30 mouse cellular contexts compared by ENCODE assay signal in genomic region chr1:60903126-60903525, GRCm38 (mm10). TPM values are rescaled to one million over a fixed set of nuclear protein-coding genes. Genes with fewer than 3 reads are reported as not detected.
DNase-seq lines count a peak whose midpoint lies in the region; ATAC-seq and TF ChIP-seq lines count a peak whose summit lies in the region.
"Had no signal": no experiment of that assay in that cellular context is flagged by ENCODE, and none has a peak within 500 bp of the region (broad histone marks: within the 10 kb centered on the region; RNA-seq: fewer than 3 reads in every experiment).

No protein-coding gene starts in this region.

- no peaks in the 10 kb centered on the region; the same call in 1 of the 2 replicates for H3K4me1 ChIP-seq in neural tube, embryonic 13.5 days (replicated peaks)
- H3K4me1 ChIP-seq in CH12.LX (ENCODE audit: control insufficient read depth in 1 of 2, insufficient read depth in 2 of 2), result peaks cover 32 to 65% of the 10 kb centered on the region in 2 experiments
- H3K4me1 ChIP-seq in neural tube, embryonic 14.5 days (ENCODE audit: control insufficient read depth, insufficient read depth, low read length), result no peaks in the 10 kb centered on the region
- H3K4me1 ChIP-seq in lung, postnatal 0 days (ENCODE audit: insufficient read depth, low read depth, low read length), result no peaks in the 10 kb centered on the region
- H3K4me1 ChIP-seq: embryonic facial prominence, embryonic 10.5 days; embryonic facial prominence, embryonic 12.5 days had no signal

- no peak for DNase-seq in neural tube, embryonic 10.5 days (ENCODE audit: extremely low spot score, low spot score)
- DNase-seq in CH12.LX (ENCODE audit: extremely low read depth), result peak; percentile 92
- DNase-seq in splenic B cell, adult 2 months (ENCODE audit: low read depth, low spot score), result peak; percentile 12
- no peak for DNase-seq in cerebellum, adult 18-20 months
- DNase-seq in lung, postnatal 0 days (ENCODE audit: low spot score), result no peak
- DNase-seq in embryo, embryonic 9.5 days (ENCODE audit: extremely low spot score), result no peak
- DNase-seq: adrenal gland, adult 2 months; adrenal gland, postnatal 10 days; adrenal gland, postnatal 25 days; B cell, adult 2 months; cerebellum, adult 11 months; cerebellum, adult 8-10 months; cerebellum, adult 9-11 months; cerebellum, postnatal 14 days; cerebellum, postnatal 36 days; embryo, embryonic 11 days; forebrain, postnatal 0 days had no signal

- no peak overlapping the region for H3K4me2 ChIP-seq in neural tube, embryonic 13.5 days
- H3K4me2 ChIP-seq in CH12.LX (ENCODE audit: insufficient read depth, low read depth, poor library complexity, severe bottlenecking), result peak overlapping the region; percentile 81
- no peak overlapping the region for H3K4me2 ChIP-seq in neural tube, embryonic 14.5 days (ENCODE audit: low read depth, low read length)
- H3K4me2 ChIP-seq in lung, postnatal 0 days (replicated peaks; ENCODE audit: low read depth, low read length), result no peak overlapping the region
- H3K4me2 ChIP-seq: embryonic facial prominence, embryonic 12.5 days; forebrain, embryonic 13.5 days; forebrain, embryonic 15.5 days had no signal

- H3K9ac ChIP-seq in neural tube, embryonic 13.5 days, result no peak overlapping the region
- peak overlapping the region; percentile 54 for H3K9ac ChIP-seq in CH12.LX (ENCODE audit: insufficient read depth, low read depth)
- H3K9ac ChIP-seq in neural tube, embryonic 14.5 days (replicated peaks; ENCODE audit: low read depth, low read length), result no peak overlapping the region
- H3K9ac ChIP-seq in lung, postnatal 0 days (replicated peaks; ENCODE audit: low read depth), result no peak overlapping the region
- H3K9ac ChIP-seq: embryonic facial prominence, embryonic 12.5 days; forebrain, embryonic 13.5 days; forebrain, embryonic 15.5 days; forebrain, postnatal 0 days had no signal

- 64% methylated on average over 7 of the region's 7 CpGs for WGBS in neural tube, embryonic 13.5 days
- WGBS in neural tube, embryonic 14.5 days, result 55% methylated on average over 7 of the region's 7 CpGs
- WGBS in lung, postnatal 0 days, result 85% methylated on average over 7 of the region's 7 CpGs

- no peaks in the 10 kb centered on the region for H3K36me3 ChIP-seq in neural tube, embryonic 13.5 days
- peaks cover 0 to 5% of the 10 kb centered on the region in 2 experiments for H3K36me3 ChIP-seq in CH12.LX (replicated peaks in 1 of 2; ENCODE audit: control insufficient read depth in 1 of 2, insufficient read depth in 1 of 2, low read length in 1 of 2)
- no peaks in the 10 kb centered on the region for H3K36me3 ChIP-seq in neural tube, embryonic 14.5 days (ENCODE audit: control insufficient read depth, insufficient read depth, low read length)
- no peaks in the 10 kb centered on the region for H3K36me3 ChIP-seq in splenic B cell, adult 2 months (ENCODE audit: control insufficient read depth, insufficient read depth, low read length, poor library complexity, severe bottlenecking)
- H3K36me3 ChIP-seq in lung, postnatal 0 days (ENCODE audit: insufficient read depth, low read length), result no peaks in the 10 kb centered on the region
- H3K36me3 ChIP-seq: embryonic facial prominence, embryonic 10.5 days; embryonic facial prominence, embryonic 12.5 days; forebrain, embryonic 15.5 days had no signal

- no peaks in the 10 kb centered on the region for H3K79me2 ChIP-seq in CH12.LX (replicated peaks; ENCODE audit: control insufficient read depth, extremely low read depth, insufficient read depth, poor library complexity, severe bottlenecking)

- in situ Hi-C loops in CH12.LX (cut with MboI; ENCODE audit: low pct_ligation_motif_present, low pct_unique_long_range_greater_than_20kb, low sequenced_read_pairs), result loop anchor here (5.0 kb wide), 1 partner anchor 36 kb away; no protein-coding TSS in a partner anchor

- peak overlapping the region; percentile 62 for H3K27ac ChIP-seq in neural tube, embryonic 13.5 days (replicated peaks)
- H3K27ac ChIP-seq in CH12.LX (ENCODE audit: insufficient read depth, low read depth), result peak overlapping the region; percentile 99
- H3K27ac ChIP-seq in neural tube, embryonic 14.5 days (ENCODE audit: low read depth, low read length), result no peak overlapping the region
- no peak overlapping the region for H3K27ac ChIP-seq in lung, postnatal 0 days (ENCODE audit: low read length)
- H3K27ac ChIP-seq: embryonic facial prominence, embryonic 10.5 days; embryonic facial prominence, embryonic 12.5 days; forebrain, embryonic 13.5 days; forebrain, embryonic 15.5 days had no signal

- H3K9me3 ChIP-seq in neural tube, embryonic 13.5 days, result no peaks in the 10 kb centered on the region
- H3K9me3 ChIP-seq in CH12.LX (replicated peaks; ENCODE audit: low read length), result peaks cover 10% of the 10 kb centered on the region
- no peaks in the 10 kb centered on the region for H3K9me3 ChIP-seq in neural tube, embryonic 14.5 days (ENCODE audit: control insufficient read depth, low read length)
- H3K9me3 ChIP-seq in lung, postnatal 0 days (ENCODE audit: low read length), result no peaks in the 10 kb centered on the region
- H3K9me3 ChIP-seq: embryonic facial prominence, embryonic 10.5 days; embryonic facial prominence, embryonic 12.5 days; forebrain, embryonic 13.5 days; forebrain, embryonic 15.5 days had no signal

- ATAC-seq in neural tube, embryonic 13.5 days (ENCODE audit: low read depth), result no peak
- ATAC-seq in neural tube, embryonic 14.5 days (ENCODE audit: low read depth), result peak; percentile 46; the same call in 1 of the 2 replicates
- ATAC-seq in lung, postnatal 0 days, result no peak
- ATAC-seq: forebrain, embryonic 15.5 days had no signal

- no peak; the same call in 1 of the 2 replicates for TF ChIP-seq RAD21 in CH12.LX (IDR thresholded peaks at IDR 0.05; ENCODE audit: low read depth, low read length)

- TF ChIP-seq POLR2A in CH12.LX (IDR thresholded peaks at IDR 0.05; ENCODE audit: low read depth, low read length), result no peak; the same call in 1 of the 2 replicates

- H3K27me3 ChIP-seq in neural tube, embryonic 13.5 days, result no peaks in the 10 kb centered on the region
- no peaks in the 10 kb centered on the region for H3K27me3 ChIP-seq in CH12.LX (replicated peaks)
- no peaks in the 10 kb centered on the region for H3K27me3 ChIP-seq in neural tube, embryonic 14.5 days (ENCODE audit: control insufficient read depth, insufficient read depth, low read length)
- no peaks in the 10 kb centered on the region for H3K27me3 ChIP-seq in splenic B cell, adult 2 months (ENCODE audit: control insufficient read depth, insufficient read depth, low read length, poor library complexity, severe bottlenecking)
- no peaks in the 10 kb centered on the region for H3K27me3 ChIP-seq in lung, postnatal 0 days (replicated peaks; ENCODE audit: insufficient read depth, low read length)
- H3K27me3 ChIP-seq: embryonic facial prominence, embryonic 12.5 days; forebrain, embryonic 13.5 days; forebrain, embryonic 15.5 days had no signal

- TF ChIP-seq CTCF in CH12.LX (conservative IDR thresholded peaks at IDR 0.05 in 1 of 2, IDR thresholded peaks at IDR 0.05 in 1 of 2; ENCODE audit: low read depth in 2 of 2, low read length in 2 of 2), result no peak
- TF ChIP-seq CTCF in lung, postnatal 0 days (IDR thresholded peaks at IDR 0.05), result no peak

- TF ChIP-seq EP300 in CH12.LX (IDR thresholded peaks at IDR 0.05; ENCODE audit: low read length), result peak; percentile 85
- no peak for TF ChIP-seq EP300 in lung, postnatal 0 days (IDR thresholded peaks at IDR 0.05)

- H3K4me3 ChIP-seq in neural tube, embryonic 13.5 days, result no peak overlapping the region
- peak overlapping the region; percentile 23 to 32 (median 26) for H3K4me3 ChIP-seq in CH12.LX (replicated peaks in 1 of 3; ENCODE audit: low read depth in 2 of 3, low read length in 2 of 3, poor library complexity in 1 of 3)
- H3K4me3 ChIP-seq in neural tube, embryonic 14.5 days (ENCODE audit: low read depth, low read length), result no peak overlapping the region
- H3K4me3 ChIP-seq in lung, postnatal 0 days (ENCODE audit: low read depth, low read length), result no peak overlapping the region
- H3K4me3 ChIP-seq: embryonic facial prominence, embryonic 10.5 days; embryonic facial prominence, embryonic 12.5 days; forebrain, embryonic 13.5 days; forebrain, embryonic 15.5 days had no signal

- dilution Hi-C loops in CH12.LX (cut with MboI; ENCODE audit: extremely low pct_ligation_motif_present, extremely low pct_unique_long_range_greater_than_20kb, low sequenced_read_pairs), result no loop called here

TF ChIP-seq in CH12.LX, 34 proteins besides CTCF, POLR2A, EP300 and RAD21 (continues in another document):
- TF ChIP-seq NRF1 (IDR thresholded peaks at IDR 0.05; ENCODE audit: low read depth, low read length) (no peak), POLR2AphosphoS2 (IDR thresholded peaks at IDR 0.05; ENCODE audit: low read depth, low read length) (peak; percentile 64; the same call in 1 of the 2 replicates), TCF12 (IDR thresholded peaks at IDR 0.05; ENCODE audit: low read depth, low read length) (peak; percentile 70; the same call in 1 of the 2 replicates), CHD2 (IDR thresholded peaks at IDR 0.05; ENCODE audit: low read length) (peak; percentile 68), MEF2A (IDR thresholded peaks at IDR 0.05; ENCODE audit: borderline replicate concordance, low read depth, low read length) (peak; percentile 98), ELF1 (IDR thresholded peaks at IDR 0.05; ENCODE audit: low read depth, low read length) (peak; percentile 43; the same call in 1 of the 2 replicates), ZMIZ1 (IDR thresholded peaks at IDR 0.05; ENCODE audit: low read depth, low read length) (0 out of 2 replicates have a peak, but pooled peaks have one; percentile 27), SIN3A (IDR thresholded peaks at IDR 0.05; ENCODE audit: low read length) (peak; percentile 94), KAT2A (IDR thresholded peaks at IDR 0.05; ENCODE audit: insufficient replicate concordance, low read length) (no peak), MYC (IDR thresholded peaks at IDR 0.05; ENCODE audit: low read depth, low read length) (peak; percentile 85), BHLHE40 (IDR thresholded peaks at IDR 0.05; ENCODE audit: low read depth, low read length) (peak; percentile 81), SMC3 (IDR thresholded peaks at IDR 0.05; ENCODE audit: low read depth, low read length) (peak; percentile 16; the same call in 1 of the 2 replicates), MAZ (IDR thresholded peaks at IDR 0.05; ENCODE audit: low read depth, low read length) (no peak), ETS1 (conservative IDR thresholded peaks at IDR 0.05; ENCODE audit: low read depth, low read length) (peak; percentile 91), HCFC1 (IDR thresholded peaks at IDR 0.05; ENCODE audit: low read depth, low read length) (no peak), ZC3H11A (IDR thresholded peaks at IDR 0.05; ENCODE audit: low read depth, low read length) (no peak)

RNA-seq across cellular contexts. Expression of gene Ctla4, which starts 16.3 kb away (rescaled TPM):
- polyA plus RNA-seq in neural tube, embryonic 13.5 days (2015; fragmentation: Nextera tagmentation; extraction: Ambion mirVana), result not detected in 2 replicates
- total RNA-seq in CH12.LX (2012; rRNA removed) (27.4 and 54.7 TPM in 2 replicates), CH12.LX (2014; rRNA removed) (49.8 and 53.7 TPM in 2 replicates)
- polyA plus RNA-seq in CH12.LX (2012; ENCODE audit: insufficient read length, low read depth), result 11.6 and 13.1 TPM in 2 replicates
- polyA plus RNA-seq in neural tube, embryonic 14.5 days (2014; fragmentation: Nextera tagmentation; extraction: Ambion mirVana), result not detected in 2 replicates
- polyA plus RNA-seq in lung, postnatal 0 days (2015; fragmentation: Nextera tagmentation; extraction: Ambion mirVana), result not detected in 2 replicates
- total RNA-seq: adrenal gland, adult 2 months; adrenal gland, postnatal 4 days; common myeloid progenitor, adult 5-6 weeks; ES-E14; MEL had no signal
- polyA plus RNA-seq: brain, embryonic 14.5 days; embryonic facial prominence, embryonic 10.5 days; embryonic facial prominence, embryonic 12.5 days; embryonic facial prominence, embryonic 14.5 days; forebrain, embryonic 11.5 days; forebrain, embryonic 13.5 days; forebrain, embryonic 15.5 days; forebrain, postnatal 0 days had no signal

Comparison
In these comparisons a context has a peak if more than half of its experiments do, and no peak if none do; other contexts are left out.
1. H3K27ac ChIP-seq: peak in neural tube, embryonic 13.5 days (single experiment) and CH12.LX (single experiment); none in neural tube, embryonic 14.5 days (single experiment) and lung, postnatal 0 days (single experiment).
2. H3K4me3 ChIP-seq: peak in CH12.LX (3 of 3); none in neural tube, embryonic 13.5 days (single experiment), neural tube, embryonic 14.5 days (single experiment) and lung, postnatal 0 days (single experiment).
3. DNase-seq: peak in CH12.LX (single experiment) and splenic B cell, adult 2 months (single experiment); none in neural tube, embryonic 10.5 days (single experiment), cerebellum, adult 18-20 months (0 of 2), lung, postnatal 0 days (single experiment) and embryo, embryonic 9.5 days (single experiment).
4. RNA of gene Ctla4, which starts 16.3 kb away (polyA plus RNA-seq): 11.6 to 13.1 TPM in CH12.LX; not detected in neural tube, embryonic 13.5 days, not detected in lung, postnatal 0 days and not detected in neural tube, embryonic 14.5 days; every median in the first group is over 10 times any median in the second.